Mouse (Mus musculus) hindbrain, embryonic 10.5 days (tissue): ENCODE data around the gene Gtpbp2. TPM values are rescaled to one million over a fixed set of nuclear protein-coding genes. Genes with fewer than 3 reads are reported as not detected.

Experiments used
- DNase-seq: peaks from one replicate; pipeline ENCODE4 v3.0.0-alpha.2; 2017; ENCODE audit warnings: low spot score
- H3K27ac ChIP-seq: fragments of 300-500 bp; sonication (generic); 2 replicates; pipeline ENCODE4 v1.5.1; 2016; ENCODE audit warnings: mild to moderate bottlenecking, moderate library complexity
- H3K27me3 ChIP-seq: fragments of 300-500 bp; sonication (generic); 2 replicates; pipeline ENCODE4 v1.6.1; 2016; ENCODE audit warnings: mild to moderate bottlenecking; ENCODE audit not compliant: poor library complexity, insufficient read depth, severe bottlenecking
- H3K36me3 ChIP-seq: fragments of 300-500 bp; sonication (generic); 2 replicates; pipeline ENCODE4 v1.6.1; 2016; ENCODE audit warnings: mild to moderate bottlenecking, moderate library complexity
- H3K4me1 ChIP-seq: fragments of 300-500 bp; sonication (generic); replicated peaks from 2 replicates; pipeline ENCODE4 v1.6.1; 2016; ENCODE audit warnings: mild to moderate bottlenecking
- H3K4me3 ChIP-seq: fragments of 300-500 bp; sonication (generic); 2 replicates; pipeline ENCODE4 v1.5.1; 2016; ENCODE audit warnings: mild to moderate bottlenecking, moderate library complexity
- H3K9me3 ChIP-seq: fragments of 300-500 bp; sonication (generic); 2 replicates; pipeline ENCODE4 v1.6.1; 2016; ENCODE audit warnings: mild to moderate bottlenecking, moderate library complexity
- WGBS: fragments of 180-500 bp; shearing (Covaris S2); methylation state at CpG from one replicate; pipeline ENCODE4 v1.1.7; 2016; 5-methylcytosine and 5-hydroxymethylcytosine counted together
- polyA plus RNA-seq: library from polyadenylated mRNA; unstranded; fragments of >200 nt; fragmentation: Nextera tagmentation; extraction: Ambion mirVana; gene quantifications from 2 replicates; pipeline ENCODE4 v1.2.1, GENCODE M21; 2016

Gene Gtpbp2
- polyA plus RNA-seq: 32.6 and 37.8 TPM in 2 replicates

- H3K9me3 ChIP-seq: no peaks in the 10 kb centered on the region
- peak within 1 kb of the TSS; percentile 68 for H3K4me3 ChIP-seq
- H3K4me1 ChIP-seq: peaks cover 30% of the 10 kb centered on the region
- no peaks in the 10 kb centered on the region for H3K27me3 ChIP-seq
- peak within 1 kb of the TSS; percentile 92 for H3K27ac ChIP-seq
- WGBS: under 1% methylated on average over 23 of the region's 23 CpGs
- peak; percentile 96 for DNase-seq
- H3K36me3 ChIP-seq: peaks cover 31% of the 10 kb centered on the region
Measured at GRCm38 (mm10) chr17:46160686-46161085, at the start of gene Gtpbp2. Gene Gtpbp2, plus strand, starts transcription at chr17:46161032.

DNA sequence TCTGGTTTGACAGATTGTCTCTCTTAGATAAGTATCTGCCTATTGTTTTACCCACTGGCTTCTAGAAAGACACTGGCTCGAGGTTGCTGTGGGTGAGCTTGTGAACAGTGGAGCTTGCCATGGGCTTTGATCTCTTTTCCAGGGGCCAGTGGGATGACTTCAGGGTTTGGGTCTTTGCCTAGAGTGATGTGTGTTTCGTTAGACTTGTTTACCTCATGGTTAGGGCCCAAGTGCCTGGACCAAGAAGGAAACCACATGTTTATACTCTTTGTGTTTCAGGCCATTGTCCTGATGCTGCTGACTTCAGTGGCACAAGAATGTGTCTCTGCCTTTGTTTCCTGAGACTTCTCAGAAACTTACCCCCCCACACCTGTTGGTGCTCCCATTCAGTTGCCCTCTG, 45.3 kb upstream of the Gtpbp2 start:
- peaks cover 48% of the 10 kb centered on the region for H3K36me3 ChIP-seq
- WGBS: 68% methylated on average over 2 of the region's 2 CpGs
- DNase-seq: no peak
- H3K27me3 ChIP-seq: no peaks in the 10 kb centered on the region
- peaks cover 19% of the 10 kb centered on the region for H3K4me1 ChIP-seq
- no peak overlapping the region for H3K4me3 ChIP-seq
- no peak overlapping the region for H3K27ac ChIP-seq
- H3K9me3 ChIP-seq: no peaks in the 10 kb centered on the region

GRCm38 (mm10) chr17:46116138-46116537, 44.7 kb upstream of the Gtpbp2 start:
- WGBS: 85% methylated on average over 11 of the region's 11 CpGs
- DNase-seq: no peak
- Histone ChIP-seq H3K9me3 (no peaks in the 10 kb centered on the region), H3K4me3 (no peak overlapping the region), H3K36me3 (peaks cover 48% of the 10 kb centered on the region), H3K4me1 (peaks cover 19% of the 10 kb centered on the region), H3K27me3 (no peaks in the 10 kb centered on the region), H3K27ac (no peak overlapping the region)

DNA sequence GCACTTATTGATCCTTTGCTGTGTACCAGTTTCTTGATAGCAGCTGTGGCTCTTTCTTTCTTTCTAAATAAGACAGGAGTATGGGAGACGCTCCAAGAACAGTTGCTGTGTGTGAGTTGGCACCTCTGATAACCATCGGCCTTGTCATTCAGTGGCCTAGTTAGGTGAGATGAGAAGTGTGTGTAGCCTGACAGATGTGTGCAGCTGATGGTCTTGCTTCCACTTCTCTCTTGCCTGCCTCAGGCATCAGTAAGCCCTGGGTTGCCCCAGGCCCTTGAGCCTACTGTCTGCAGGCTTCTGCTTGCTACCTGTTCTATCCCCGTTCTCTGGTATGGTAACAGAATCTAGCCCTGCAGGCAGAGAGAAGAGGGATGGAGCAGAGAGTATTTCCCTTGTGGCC, 44.0 kb upstream of the Gtpbp2 start:
- H3K4me3 ChIP-seq: no peak overlapping the region
- no peak for DNase-seq
- H3K36me3 ChIP-seq: peaks cover 52% of the 10 kb centered on the region
- peaks cover 12% of the 10 kb centered on the region for H3K4me1 ChIP-seq
- 86% methylated on average over 3 of the region's 3 CpGs for WGBS
- H3K9me3 ChIP-seq: no peaks in the 10 kb centered on the region
- no peak overlapping the region for H3K27ac ChIP-seq
- H3K27me3 ChIP-seq: no peaks in the 10 kb centered on the region

DNA sequence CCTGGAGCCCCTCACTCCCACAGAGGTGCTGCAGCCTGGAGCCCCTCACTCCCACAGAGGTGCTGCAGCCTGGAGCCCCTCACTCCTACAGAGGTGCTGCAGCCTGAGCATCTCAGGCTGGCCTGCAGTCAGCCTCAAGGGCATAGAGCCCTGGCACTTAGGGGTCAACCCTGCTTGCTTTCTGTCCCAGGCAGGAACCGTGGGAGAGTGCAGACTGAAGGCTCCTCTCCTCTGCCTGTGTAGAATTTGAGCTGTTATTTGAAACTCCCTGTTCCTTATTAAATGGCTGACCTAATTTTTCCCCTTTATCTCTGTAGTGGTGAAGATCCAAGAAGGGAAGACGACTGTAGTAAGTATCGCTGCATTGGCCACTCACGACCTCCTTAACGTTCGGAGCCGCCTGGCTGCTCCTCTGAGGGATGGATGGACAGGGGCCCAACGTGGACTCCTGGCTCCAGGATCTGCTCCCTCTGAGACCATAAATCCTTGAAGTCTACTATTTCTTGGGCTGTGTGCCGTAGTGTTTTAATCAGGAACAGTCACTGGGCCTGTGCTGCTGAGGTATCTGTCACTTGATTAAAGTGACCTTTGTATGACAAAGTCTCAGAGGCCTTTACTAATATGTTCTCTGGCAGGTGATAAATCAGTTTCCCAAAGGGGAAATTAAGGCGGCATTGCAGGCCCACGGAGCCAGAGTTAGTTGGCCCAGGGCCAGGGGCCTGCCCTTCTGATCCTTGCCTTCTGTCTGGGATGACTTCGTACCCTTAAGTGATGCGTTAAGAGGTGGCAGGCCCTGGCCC, 43.0 kb upstream of the Gtpbp2 start:
- DNase-seq: no peak
- Histone ChIP-seq H3K9me3 (no peaks in the 10 kb centered on the region), H3K4me1 (peaks cover 6% of the 10 kb centered on the region; the same call in 1 of the 2 replicates), H3K27me3 (no peaks in the 10 kb centered on the region), H3K4me3 (no peak overlapping the region), H3K27ac (no peak overlapping the region), H3K36me3 (peaks cover 62% of the 10 kb centered on the region)
- WGBS: 89% methylated on average over 13 of the region's 13 CpGs

DNA sequence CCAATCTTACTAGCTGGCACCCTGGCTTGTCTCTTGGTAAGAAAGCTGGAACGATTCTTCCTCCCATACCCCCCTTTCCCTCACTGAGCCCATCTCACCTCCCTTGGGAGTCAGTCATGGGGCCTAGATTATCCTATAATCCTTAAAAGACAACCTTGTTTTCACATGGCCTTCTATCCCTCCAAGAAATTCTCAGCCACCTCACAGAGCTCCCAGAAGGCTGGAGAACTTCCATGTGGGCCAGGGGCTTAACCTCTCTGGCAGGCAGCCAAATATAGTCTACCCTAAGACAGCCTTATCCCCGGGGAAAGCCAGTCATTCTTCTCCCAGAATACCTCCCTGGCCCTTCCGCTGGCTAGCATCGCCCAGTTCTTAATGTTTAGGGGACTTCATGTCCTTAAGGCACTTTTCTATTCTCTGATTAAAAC, 42.4 kb upstream of the Gtpbp2 start:
- H3K36me3 ChIP-seq: peaks cover 68% of the 10 kb centered on the region
- WGBS: 94% methylated on average over 4 of the region's 4 CpGs
- DNase-seq: no peak

GRCm38 (mm10) chr17:46119641-46120040, 41.2 kb upstream of the Gtpbp2 start:
- Histone ChIP-seq H3K27ac (no peak overlapping the region), H3K4me3 (no peak overlapping the region), H3K4me1 (peaks cover 4% of the 10 kb centered on the region; the same call in 1 of the 2 replicates), H3K36me3 (peaks cover 77% of the 10 kb centered on the region), H3K27me3 (no peaks in the 10 kb centered on the region), H3K9me3 (no peaks in the 10 kb centered on the region)
- DNase-seq: no peak
- WGBS: 92% methylated on average over 10 of the region's 10 CpGs

More for the DNA sequence above, 42.4 kb upstream of the Gtpbp2 start:
- Histone ChIP-seq H3K4me3 (no peak overlapping the region), H3K4me1 (peaks cover 6% of the 10 kb centered on the region; the same call in 1 of the 2 replicates), H3K27ac (no peak overlapping the region), H3K27me3 (no peaks in the 10 kb centered on the region), H3K9me3 (no peaks in the 10 kb centered on the region)

DNA sequence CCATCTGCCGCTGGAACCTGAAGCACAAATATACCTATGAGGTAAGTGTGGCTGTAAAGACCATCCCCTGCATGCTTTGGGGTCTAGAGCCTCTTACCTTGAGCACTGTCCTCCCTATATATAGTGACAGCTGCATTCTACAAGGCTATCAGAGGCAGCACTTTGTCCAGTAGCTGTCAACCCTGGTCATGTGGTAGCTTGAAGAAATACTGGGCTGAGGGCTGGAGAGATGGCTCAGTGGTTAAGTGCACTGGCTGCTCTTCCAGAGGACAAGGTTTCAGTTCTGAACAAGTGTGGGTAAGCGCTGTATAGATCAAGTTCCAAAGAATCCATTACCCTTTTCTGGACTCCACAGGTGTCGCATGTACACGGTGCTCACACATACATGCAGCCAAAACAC, 38.0 kb upstream of the Gtpbp2 start:
- no peaks in the 10 kb centered on the region for H3K9me3 ChIP-seq
- H3K27me3 ChIP-seq: no peaks in the 10 kb centered on the region
- H3K27ac ChIP-seq: no peak overlapping the region
- no peak overlapping the region for H3K4me3 ChIP-seq
- 96% methylated on average over 4 of the region's 4 CpGs for WGBS
- no peak for DNase-seq
- no peaks in the 10 kb centered on the region for H3K4me1 ChIP-seq
- peaks cover 91% of the 10 kb centered on the region for H3K36me3 ChIP-seq

GRCm38 (mm10) chr17:46123285-46123684, 37.5 kb upstream of the Gtpbp2 start:
- H3K4me1 ChIP-seq: no peaks in the 10 kb centered on the region

GRCm38 (mm10) chr17:46123953-46124700, 36.7 kb upstream of the Gtpbp2 start:
- H3K4me1 ChIP-seq: no peaks in the 10 kb centered on the region
- H3K4me3 ChIP-seq: no peak overlapping the region
- no peaks in the 10 kb centered on the region for H3K9me3 ChIP-seq
- WGBS: 92% methylated on average over 12 of the region's 12 CpGs
- H3K27ac ChIP-seq: no peak overlapping the region
- H3K27me3 ChIP-seq: no peaks in the 10 kb centered on the region
- peaks cover 91% of the 10 kb centered on the region for H3K36me3 ChIP-seq
- no peak for DNase-seq

More at GRCm38 (mm10) chr17:46123285-46123684, 37.5 kb upstream of the Gtpbp2 start:
- Histone ChIP-seq H3K27ac (no peak overlapping the region), H3K9me3 (no peaks in the 10 kb centered on the region), H3K27me3 (no peaks in the 10 kb centered on the region), H3K4me3 (no peak overlapping the region), H3K36me3 (peaks cover 91% of the 10 kb centered on the region)
- 97% methylated on average over 4 of the region's 4 CpGs for WGBS
- no peak for DNase-seq

- no peaks in the 10 kb centered on the region for H3K4me1 ChIP-seq
- no peaks in the 10 kb centered on the region for H3K27me3 ChIP-seq
- no peaks in the 10 kb centered on the region for H3K9me3 ChIP-seq
- H3K27ac ChIP-seq: no peak overlapping the region
- no peak overlapping the region for H3K4me3 ChIP-seq
- WGBS: 88% methylated on average over 6 of the region's 6 CpGs
- peaks cover 86% of the 10 kb centered on the region for H3K36me3 ChIP-seq
- no peak for DNase-seq
Measured at GRCm38 (mm10) chr17:46126608-46127007, 34.2 kb upstream of the Gtpbp2 start.

GRCm38 (mm10) chr17:46127814-46128493, 32.9 kb upstream of the Gtpbp2 start:
- Histone ChIP-seq H3K9me3 (no peaks in the 10 kb centered on the region), H3K4me1 (peaks cover 7% of the 10 kb centered on the region), H3K4me3 (no peak overlapping the region), H3K27me3 (0 out of 2 replicates have a peak, but pooled peaks cover 2% of the 10 kb centered on the region), H3K36me3 (peaks cover 72% of the 10 kb centered on the region), H3K27ac (no peak overlapping the region)
- 81% methylated on average over 6 of the region's 6 CpGs for WGBS
- no peak for DNase-seq
